Mouse (Mus musculus) left cerebral cortex, adult 2 months (tissue): ENCODE measurements around the gene Zdhhc9. TPM values are rescaled to one million over a fixed set of nuclear protein-coding genes. Genes with fewer than 3 reads are reported as not detected.

ENCODE experiments used
- DNase-seq, 2 experiments: peaks; one replicate each; pipeline ENCODE4 v3.0.0; 2021 to 2022; ENCODE audit warnings: low spot score in 2 of 2, mixed read lengths in 1 of 2; ENCODE audit errors: extremely low spot score in 1 of 2
- H3K27ac ChIP-seq: fragments of 200-600 bp; 2 replicates; pipeline ENCODE4 v1.8.1; 2022
- H3K4me3 ChIP-seq: fragments of 200-600 bp; 2 replicates; pipeline ENCODE4 v1.8.1; 2022
- CTCF ChIP-seq: fragments of 200-600 bp; IDR thresholded peaks from 2 replicates; pipeline ENCODE4 v1.8.1; 2022; ENCODE audit warnings: antibody characterized with exemption, mild to moderate bottlenecking, moderate library complexity
- intact Hi-C: fragments of 180-260 bp; cut with DNase I; formaldehyde crosslinking; loops from one replicate; pipeline ENCODE4 v1.15.1; 2025
- total RNA-seq, 2 experiments: library from RNA; stranded (reverse); gene quantifications; 2 replicates each; pipeline ENCODE4 v1.2.3; 2021

Gene Zdhhc9
- total RNA-seq, 2 experiments from 2014 or later: 44.9 to 46.5 TPM

- Histone ChIP-seq H3K27ac (no peak overlapping the region), H3K4me3 (no peak overlapping the region)
- intact Hi-C loops: no loop called here
- DNase-seq: no peak
- TF ChIP-seq CTCF: no peak
Observed at GRCm38 (mm10) chrX:48169892-48170291, 38.8 kb downstream of the Zdhhc9 start.

- no peak for TF ChIP-seq CTCF
- intact Hi-C loops: no loop called here
- Histone ChIP-seq H3K27ac (no peak overlapping the region), H3K4me3 (no peak overlapping the region)
- no peak for DNase-seq
Observed at GRCm38 (mm10) chrX:48158229-48158919, 50.3 kb downstream of the Zdhhc9 start.

- no peak for TF ChIP-seq CTCF
- no peak overlapping the region for H3K27ac ChIP-seq
- H3K4me3 ChIP-seq: no peak overlapping the region
- intact Hi-C loops: no loop called here
- DNase-seq: no peak
Observed at GRCm38 (mm10) chrX:48157396-48157795, 51.3 kb downstream of the Zdhhc9 start.

- intact Hi-C loops: no loop called here
- Histone ChIP-seq H3K4me3 (no peak overlapping the region), H3K27ac (no peak overlapping the region)
- DNase-seq: no peak
- no peak for TF ChIP-seq CTCF
Observed at GRCm38 (mm10) chrX:48155489-48155888, 53.2 kb downstream of the Zdhhc9 start.

- intact Hi-C loops: no loop called here
- no peak for TF ChIP-seq CTCF
- Histone ChIP-seq H3K4me3 (no peak overlapping the region), H3K27ac (no peak overlapping the region)
- DNase-seq: no peak
Observed at GRCm38 (mm10) chrX:48153949-48154348, 54.7 kb downstream of the Zdhhc9 start.

DNA sequence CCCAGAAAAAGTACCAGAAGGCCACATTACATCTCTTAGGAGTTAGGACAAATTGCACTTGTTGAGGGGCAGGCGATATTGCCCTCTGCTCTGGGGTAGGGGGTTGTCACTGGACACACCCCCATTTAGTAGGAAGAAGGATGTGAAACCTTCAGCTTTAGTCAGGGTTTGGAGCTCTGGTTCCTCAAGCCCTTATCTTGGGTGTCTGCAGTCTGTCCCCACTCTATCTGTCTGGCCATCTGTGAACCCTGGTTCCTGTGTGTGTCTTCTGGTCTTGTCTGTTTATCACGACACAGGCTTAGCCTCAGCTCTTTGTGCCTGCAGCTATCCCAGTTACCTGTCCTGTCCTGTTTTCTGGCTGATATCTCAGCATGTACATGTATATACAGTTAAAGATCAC, 55.3 kb downstream of the Zdhhc9 start:
- intact Hi-C loops: no loop called here
- no peak for TF ChIP-seq CTCF
- H3K27ac ChIP-seq: no peak overlapping the region
- H3K4me3 ChIP-seq: no peak overlapping the region
- no peak for DNase-seq

- TF ChIP-seq CTCF: no peak
- Histone ChIP-seq H3K4me3 (no peak overlapping the region), H3K27ac (no peak overlapping the region)
- intact Hi-C loops: no loop called here
- no peak for DNase-seq
Observed at GRCm38 (mm10) chrX:48152106-48152505, 56.6 kb downstream of the Zdhhc9 start.

- intact Hi-C loops: no loop called here
- no peak overlapping the region for H3K4me3 ChIP-seq
- no peak overlapping the region for H3K27ac ChIP-seq
- TF ChIP-seq CTCF: no peak
- no peak for DNase-seq
Observed at GRCm38 (mm10) chrX:48147741-48148186, 60.9 kb downstream of the Zdhhc9 start.

GRCm38 (mm10) chrX:48147226-48147625, 61.5 kb downstream of the Zdhhc9 start:
- intact Hi-C loops: no loop called here
- Histone ChIP-seq H3K4me3 (no peak overlapping the region), H3K27ac (no peak overlapping the region)
- TF ChIP-seq CTCF: no peak
- no peak for DNase-seq

DNA sequence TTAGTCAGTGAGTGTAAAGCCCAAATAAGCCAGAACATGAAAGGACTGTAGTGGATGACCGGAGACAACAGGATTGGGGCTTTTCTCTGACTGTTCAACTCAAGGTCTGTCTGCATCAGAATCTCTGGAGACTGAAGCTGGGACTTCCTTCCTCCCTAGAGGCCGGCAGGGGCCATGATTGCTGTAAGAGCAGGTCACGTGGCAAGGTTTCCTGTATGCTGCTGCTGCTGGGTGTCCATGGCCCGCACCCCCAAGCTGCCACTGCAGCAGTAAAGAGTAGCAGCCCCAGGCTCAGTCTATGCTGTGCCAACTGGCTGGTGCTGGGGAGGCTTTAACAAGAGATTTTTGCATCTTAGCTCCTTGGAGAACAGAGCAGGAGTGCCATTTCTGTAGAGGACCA, 62.4 kb downstream of the Zdhhc9 start, which contains the start of gene Sash3:
TSS of gene Sash3 (plus strand) at position 175 of the 400 bp plus-strand sequence.
- TF ChIP-seq CTCF: no peak
- no peak within 1 kb of the TSS for H3K27ac ChIP-seq
- DNase-seq: no peak
- intact Hi-C loops: no loop called here
- no peak within 1 kb of the TSS for H3K4me3 ChIP-seq

- intact Hi-C loops: no loop called here
- TF ChIP-seq CTCF: no peak
Observed at GRCm38 (mm10) chrX:48143415-48144335, 65.0 kb downstream of the Zdhhc9 start.

DNA sequence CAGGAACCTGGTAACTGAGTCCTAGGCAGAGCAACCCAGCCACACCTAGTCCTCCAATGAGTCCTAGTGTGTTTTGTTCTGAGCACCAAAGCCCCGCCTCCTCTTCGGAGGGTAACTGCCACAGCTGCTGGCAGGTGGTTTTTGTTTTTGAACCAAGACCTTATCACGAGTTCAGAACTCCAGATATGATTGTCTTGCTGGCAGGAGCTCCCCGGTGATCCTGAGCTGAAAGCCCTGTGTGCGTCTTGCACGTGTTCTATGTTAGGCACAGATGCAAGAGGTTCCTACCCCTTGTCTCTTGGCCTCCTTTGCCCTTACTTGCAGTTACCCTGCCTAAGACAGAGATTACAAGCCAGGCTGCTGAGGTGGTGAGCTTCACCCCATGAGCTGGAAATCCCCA, 67.2 kb downstream of the Zdhhc9 start:
- no peak for TF ChIP-seq CTCF
- no peak overlapping the region for H3K4me3 ChIP-seq
- intact Hi-C loops: no loop called here
- H3K27ac ChIP-seq: no peak overlapping the region
- no peak for DNase-seq

More at GRCm38 (mm10) chrX:48143415-48144335, 65.0 kb downstream of the Zdhhc9 start:
- DNase-seq: no peak
- Histone ChIP-seq H3K4me3 (no peak overlapping the region), H3K27ac (no peak overlapping the region)
